In the genomic region with DNA sequence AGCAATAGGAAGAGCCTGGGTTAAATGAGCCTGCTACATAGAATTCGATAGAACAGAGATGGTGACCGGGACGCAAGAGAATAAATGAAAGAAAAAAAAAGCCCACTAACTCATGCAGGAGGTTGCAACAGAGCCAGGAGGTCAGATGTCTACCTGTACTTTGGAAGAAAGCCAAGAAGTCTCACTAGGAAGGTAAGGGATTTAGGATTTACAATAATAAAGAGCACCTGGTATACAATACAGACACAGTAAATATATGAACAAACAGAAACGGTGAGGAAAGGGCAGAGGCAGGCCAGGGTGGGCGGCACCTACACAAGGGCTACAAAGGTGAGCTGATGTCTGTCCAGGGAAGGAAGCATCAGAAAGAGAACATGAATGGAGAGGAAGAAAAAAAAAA, we compare ENCODE assay signal across 27 mouse cellular contexts. TPM values are rescaled to one million over a fixed set of nuclear protein-coding genes. Genes with fewer than 3 reads are reported as not detected.
"Had no signal": no experiment of that assay in that cellular context is flagged by ENCODE, and none has a peak within 500 bp of the region (broad histone marks: within the 10 kb centered on the region; RNA-seq: fewer than 3 reads in every experiment).

No protein-coding gene starts in this region.

- H3K36me3 ChIP-seq: midbrain, embryonic 10.5 days; midbrain, embryonic 12.5 days; neural tube, embryonic 13.5 days; neural tube, embryonic 15.5 days had no signal

- H3K27me3 ChIP-seq: midbrain, embryonic 12.5 days; neural tube, embryonic 13.5 days; neural tube, embryonic 15.5 days had no signal

- H3K4me1 ChIP-seq: midbrain, embryonic 12.5 days; neural tube, embryonic 13.5 days; neural tube, embryonic 15.5 days had no signal

- DNase-seq: lung, adult 18-20 months; lung, embryonic 14.5 days; lung, postnatal 14 days; lung, postnatal 4 days; retina, postnatal 1 day; right cerebral cortex, adult 18-20 months; right cerebral cortex, postnatal 25 days; right cerebral cortex, postnatal 4 days; spleen, adult 18-20 months; thymus, adult 18-20 months; thymus, postnatal 14 days; thymus, postnatal 36 days had no signal

- ATAC-seq: midbrain, embryonic 16.5 days had no signal

- H3K4me3 ChIP-seq: midbrain, embryonic 10.5 days; midbrain, embryonic 12.5 days; myocyte; neural tube, embryonic 13.5 days; neural tube, embryonic 15.5 days had no signal

- H3K4me2 ChIP-seq: lung, embryonic 14.5 days; midbrain, embryonic 12.5 days; neural tube, embryonic 13.5 days; neural tube, embryonic 15.5 days had no signal

- H3K9ac ChIP-seq: lung, embryonic 14.5 days; midbrain, embryonic 12.5 days; neural tube, embryonic 13.5 days; neural tube, embryonic 15.5 days had no signal

- H3K27ac ChIP-seq: midbrain, embryonic 12.5 days; neural tube, embryonic 15.5 days had no signal

- H3K9me3 ChIP-seq: midbrain, embryonic 10.5 days; midbrain, embryonic 12.5 days; neural tube, embryonic 13.5 days; neural tube, embryonic 15.5 days had no signal

RNA-seq across cellular contexts. Expression of gene Gm17662, which starts 14.9 kb away (rescaled TPM):
- total RNA-seq: megakaryocyte, adult 5-6 weeks; megakaryocyte-erythroid progenitor cell, adult 5-6 weeks had no signal
- polyA plus RNA-seq: lung, embryonic 14.5 days; lung, embryonic 16.5 days; midbrain, embryonic 10.5 days; midbrain, embryonic 12.5 days; midbrain, embryonic 14.5 days; midbrain, embryonic 16.5 days; myocyte; neural tube, embryonic 11.5 days; neural tube, embryonic 13.5 days; neural tube, embryonic 15.5 days; small intestine, adult 2 months; stomach, embryonic 14.5 days; stomach, embryonic 16.5 days; thymus, postnatal 0 days had no signal

RNA-seq across cellular contexts. Expression of gene C8a, which starts 34.0 kb away (rescaled TPM):
- total RNA-seq: megakaryocyte, adult 5-6 weeks; megakaryocyte-erythroid progenitor cell, adult 5-6 weeks had no signal
- polyA plus RNA-seq: lung, embryonic 14.5 days; midbrain, embryonic 10.5 days; midbrain, embryonic 12.5 days; midbrain, embryonic 14.5 days; midbrain, embryonic 16.5 days; myocyte; neural tube, embryonic 11.5 days; neural tube, embryonic 13.5 days; stomach, embryonic 14.5 days; thymus, postnatal 0 days had no signal
